Mouse (Mus musculus): ENCODE data around the gene Helz. TPM values are rescaled to one million over a fixed set of nuclear protein-coding genes. Genes with fewer than 3 reads are reported as not detected.
"Not testable (repeated sequence)": the region's sequence is repeated elsewhere in the genome, so short reads cannot be mapped to it uniquely, and the experiment has no call there.

Gene Helz
- polyA plus RNA-seq, 1 experiment from 2014 or later, result 15.7 TPM

GRCm38 (mm10) chr11:107584660-107585451 lies 37.1 kb downstream of the Helz start:
- Histone ChIP-seq H3K9me3 (no peaks in the 10 kb centered on the region), H3K4me2 (no peak overlapping the region), H3K4me3 (no peak overlapping the region), H3K36me3 (peaks cover 31% of the 10 kb centered on the region), H3K27me3 (no peaks in the 10 kb centered on the region), H3K27ac (replicated peaks) (no peak overlapping the region), H3K4me1 (replicated peaks) (peaks cover 11% of the 10 kb centered on the region; the same call in 1 of the 2 replicates), H3K9ac (no peak overlapping the region)
- WGBS, result 51% methylated on average over 12 of the region's 12 CpGs
- no peak for ATAC-seq (ENCODE audit: low read depth)

DNA sequence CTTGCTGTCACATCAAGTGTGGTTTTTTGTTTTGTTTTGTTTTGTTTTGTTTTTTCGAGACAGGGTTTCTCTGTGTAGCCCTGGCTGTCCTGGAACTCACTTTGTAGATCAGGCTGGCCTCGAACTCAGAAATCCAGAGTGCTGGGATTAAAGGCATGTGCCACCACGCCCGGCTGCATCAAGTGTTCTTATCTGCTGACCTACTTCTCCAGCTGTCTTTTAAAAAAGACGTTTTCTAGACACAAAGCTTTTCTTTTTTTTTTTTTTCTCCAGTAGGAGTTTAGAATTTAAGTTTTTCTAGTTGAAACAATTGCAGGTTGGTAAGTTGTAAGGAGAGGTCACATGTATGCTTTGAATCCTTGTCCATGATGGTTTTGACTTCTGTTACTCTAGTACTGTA lies 38.4 kb downstream of the Helz start:
- not testable (repeated sequence) for H3K4me2 ChIP-seq; H3K9me3 ChIP-seq; H3K9ac ChIP-seq; H3K27me3 ChIP-seq; H3K4me3 ChIP-seq; H3K27ac ChIP-seq (replicated peaks); ATAC-seq (ENCODE audit: low read depth)
- Histone ChIP-seq H3K36me3 (peaks cover 21% of the 10 kb centered on the region), H3K4me1 (replicated peaks) (peaks cover 11% of the 10 kb centered on the region; the same call in 1 of the 2 replicates)
- 91% methylated on average over 5 of the region's 5 CpGs for WGBS

DNA sequence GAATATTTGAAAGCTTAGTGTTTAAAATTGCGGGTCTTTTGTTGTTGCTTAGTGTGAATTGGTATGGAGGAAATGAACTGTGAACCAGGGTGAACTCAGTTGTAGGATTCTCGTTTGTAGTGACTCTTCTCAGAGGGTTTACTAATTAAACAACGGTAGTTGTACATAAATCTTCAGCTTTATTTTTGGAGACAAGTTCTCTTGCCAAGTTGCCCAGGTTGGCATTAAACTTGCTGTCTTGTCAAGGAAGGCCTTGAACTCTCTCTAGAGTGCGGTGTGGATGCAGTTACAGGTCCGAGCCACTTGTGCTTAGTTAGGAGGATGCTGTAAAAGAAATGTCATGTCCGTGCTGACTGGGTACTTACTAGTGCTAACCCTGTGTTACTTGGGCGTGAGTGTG lies 39.4 kb downstream of the Helz start:
- Histone ChIP-seq H3K4me1 (replicated peaks) (peaks cover 11% of the 10 kb centered on the region; the same call in 1 of the 2 replicates), H3K9ac (no peak overlapping the region), H3K4me2 (no peak overlapping the region), H3K4me3 (no peak overlapping the region), H3K27ac (replicated peaks) (no peak overlapping the region), H3K36me3 (peaks cover 18% of the 10 kb centered on the region), H3K27me3 (no peaks in the 10 kb centered on the region), H3K9me3 (no peaks in the 10 kb centered on the region)
- no peak for ATAC-seq (ENCODE audit: low read depth)
- WGBS, result 89% methylated on average over 7 of the region's 7 CpGs

- Histone ChIP-seq H3K4me2 (no peak overlapping the region), H3K4me1 (replicated peaks) (no peaks in the 10 kb centered on the region), H3K9ac (no peak overlapping the region), H3K9me3 (no peaks in the 10 kb centered on the region), H3K4me3 (no peak overlapping the region), H3K36me3 (peaks cover 54% of the 10 kb centered on the region), H3K27ac (replicated peaks) (no peak overlapping the region), H3K27me3 (no peaks in the 10 kb centered on the region)
- WGBS, result 95% methylated on average over 5 of the region's 5 CpGs
- ATAC-seq (ENCODE audit: low read depth), result no peak
These were observed 44.8 kb downstream of the Helz start for GRCm38 (mm10) chr11:107592575-107592974.

DNA sequence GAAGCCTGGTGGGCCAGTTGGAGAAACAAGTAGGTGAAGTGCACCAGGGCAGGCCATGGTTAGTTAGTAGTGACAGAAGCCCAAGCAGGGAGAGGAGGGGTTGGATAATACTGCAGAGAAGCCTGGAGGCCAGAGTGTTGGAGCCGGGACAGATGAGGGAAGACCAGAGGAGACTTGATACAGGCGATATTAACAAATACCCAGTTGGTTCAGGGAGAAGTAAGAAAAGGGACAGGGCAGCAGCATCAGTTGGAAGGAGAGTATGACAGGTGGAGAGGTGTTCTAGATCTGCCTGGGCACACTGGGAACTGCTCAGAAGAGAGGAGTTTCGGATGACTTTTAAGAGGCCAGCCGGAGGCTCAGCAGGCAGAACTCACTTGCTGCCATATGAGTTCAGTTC lies 49.7 kb downstream of the Helz start:
- Histone ChIP-seq H3K27me3 (no peaks in the 10 kb centered on the region), H3K27ac (replicated peaks) (no peak overlapping the region), H3K4me1 (replicated peaks) (no peaks in the 10 kb centered on the region), H3K4me2 (no peak overlapping the region), H3K36me3 (peaks cover 68% of the 10 kb centered on the region), H3K9me3 (no peaks in the 10 kb centered on the region), H3K9ac (no peak overlapping the region), H3K4me3 (no peak overlapping the region)
- no peak for ATAC-seq (ENCODE audit: low read depth)
- 92% methylated on average over 4 of the region's 4 CpGs for WGBS

GRCm38 (mm10) chr11:107605694-107606093 lies 58.0 kb downstream of the Helz start:
- 83% methylated on average over 7 of the region's 7 CpGs for WGBS
- no peak for ATAC-seq (ENCODE audit: low read depth)

DNA sequence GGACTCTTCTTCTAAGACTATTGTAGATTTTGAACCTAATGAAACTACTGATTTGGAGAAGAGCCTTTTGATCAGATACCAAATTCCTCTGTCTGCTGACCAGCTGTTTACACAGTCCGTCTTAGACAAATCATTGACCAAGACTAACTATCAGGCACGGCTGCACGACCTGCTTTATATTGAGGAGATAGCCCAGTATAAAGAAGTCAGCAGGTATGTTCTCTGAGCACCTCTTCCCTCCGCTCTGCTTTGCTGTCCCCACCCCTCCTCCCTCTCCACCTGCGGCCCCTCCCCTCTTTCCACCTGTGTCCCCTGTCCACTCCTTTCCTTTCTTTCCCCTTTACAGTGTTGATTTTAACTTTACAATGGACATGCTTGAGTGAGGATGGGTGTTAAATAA lies 66.2 kb downstream of the Helz start:
- Histone ChIP-seq H3K9ac (no peak overlapping the region), H3K4me1 (replicated peaks) (no peaks in the 10 kb centered on the region), H3K4me3 (no peak overlapping the region), H3K4me2 (no peak overlapping the region), H3K27ac (replicated peaks) (no peak overlapping the region), H3K9me3 (no peaks in the 10 kb centered on the region), H3K36me3 (peaks cover 21% of the 10 kb centered on the region), H3K27me3 (no peaks in the 10 kb centered on the region)
- 96% methylated on average over 5 of the region's 5 CpGs for WGBS
- no peak for ATAC-seq (ENCODE audit: low read depth)

More at GRCm38 (mm10) chr11:107605694-107606093, 58.0 kb downstream of the Helz start:
- no peak overlapping the region for H3K4me2 ChIP-seq
- no peaks in the 10 kb centered on the region for H3K27me3 ChIP-seq
- H3K36me3 ChIP-seq, result peaks cover 42% of the 10 kb centered on the region
- H3K4me3 ChIP-seq, result no peak overlapping the region
- no peak overlapping the region for H3K27ac ChIP-seq (replicated peaks)
- no peak overlapping the region for H3K9ac ChIP-seq
- H3K4me1 ChIP-seq (replicated peaks), result no peaks in the 10 kb centered on the region
- H3K9me3 ChIP-seq, result no peaks in the 10 kb centered on the region

- Histone ChIP-seq H3K4me1 (replicated peaks) (no peaks in the 10 kb centered on the region), H3K36me3 (peaks cover 39% of the 10 kb centered on the region), H3K4me2 (no peak overlapping the region), H3K9me3 (no peaks in the 10 kb centered on the region), H3K4me3 (no peak overlapping the region), H3K27me3 (no peaks in the 10 kb centered on the region), H3K9ac (no peak overlapping the region), H3K27ac (replicated peaks) (no peak overlapping the region)
- ATAC-seq (ENCODE audit: low read depth), result no peak
- 88% methylated on average over 4 of the region's 5 CpGs for WGBS
These were observed 68.0 kb downstream of the Helz start for GRCm38 (mm10) chr11:107615696-107616095.

- Histone ChIP-seq H3K4me3 (no peak overlapping the region), H3K27ac (replicated peaks) (no peak overlapping the region), H3K9me3 (no peaks in the 10 kb centered on the region), H3K36me3 (peaks cover 49% of the 10 kb centered on the region), H3K4me1 (replicated peaks) (no peaks in the 10 kb centered on the region), H3K27me3 (no peaks in the 10 kb centered on the region), H3K4me2 (no peak overlapping the region), H3K9ac (no peak overlapping the region)
- WGBS, result 37% methylated on average over 5 of the region's 5 CpGs
- no peak for ATAC-seq (ENCODE audit: low read depth)
These were observed 70.2 kb downstream of the Helz start for GRCm38 (mm10) chr11:107617976-107618375.

DNA sequence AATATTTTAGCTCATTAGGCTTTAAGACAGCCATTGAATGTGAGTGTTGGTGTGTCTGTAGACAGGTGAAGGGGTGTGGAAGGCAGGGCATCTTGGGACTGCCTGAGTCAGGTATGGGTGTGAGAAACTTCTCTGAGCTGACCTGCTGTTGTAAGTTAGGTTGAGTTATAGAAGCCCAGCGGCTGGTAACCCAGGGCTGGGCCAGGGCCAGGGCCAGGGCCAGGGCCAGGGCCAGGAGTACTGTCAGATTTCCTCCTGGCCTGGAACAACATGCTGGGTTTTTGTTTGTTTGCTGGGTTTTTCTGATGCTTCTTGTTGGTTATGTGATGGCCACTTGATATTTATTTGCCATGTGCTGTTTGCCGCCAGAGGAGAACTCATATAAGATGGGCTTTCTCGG lies 76.9 kb downstream of the Helz start:
- H3K27me3 ChIP-seq, result no peaks in the 10 kb centered on the region
- no peak overlapping the region for H3K4me2 ChIP-seq
- H3K4me3 ChIP-seq, result no peak overlapping the region
- no peaks in the 10 kb centered on the region for H3K4me1 ChIP-seq (replicated peaks)
- peaks cover 38% of the 10 kb centered on the region for H3K36me3 ChIP-seq
- ATAC-seq (ENCODE audit: low read depth), result no peak
- no peak overlapping the region for H3K27ac ChIP-seq (replicated peaks)
- no peak overlapping the region for H3K9ac ChIP-seq
- 96% methylated on average over 3 of the region's 3 CpGs for WGBS
- H3K9me3 ChIP-seq, result no peaks in the 10 kb centered on the region

DNA sequence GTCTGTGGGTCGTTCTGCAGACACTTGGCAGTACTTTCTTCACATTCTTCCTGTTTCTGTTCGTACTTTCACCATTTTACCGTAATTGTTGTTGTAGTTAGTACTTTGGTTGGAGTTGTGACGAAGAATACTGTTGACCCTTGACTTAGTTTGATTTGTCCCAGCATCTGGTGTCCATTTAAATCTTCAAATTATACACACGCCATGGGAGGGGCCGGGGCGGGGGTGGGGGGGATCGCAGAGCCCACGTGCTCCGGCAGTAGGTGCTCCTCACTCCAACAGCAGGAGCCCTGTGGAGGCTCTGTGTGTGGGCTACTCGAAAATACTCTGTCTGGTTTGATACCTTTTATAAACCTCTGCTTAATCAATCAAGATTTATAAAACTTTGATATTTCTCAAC lies 78.0 kb downstream of the Helz start:
- Histone ChIP-seq H3K27ac (replicated peaks) (no peak overlapping the region), H3K4me3 (no peak overlapping the region), H3K9me3 (no peaks in the 10 kb centered on the region), H3K9ac (no peak overlapping the region), H3K4me1 (replicated peaks) (no peaks in the 10 kb centered on the region), H3K27me3 (no peaks in the 10 kb centered on the region), H3K4me2 (no peak overlapping the region), H3K36me3 (peaks cover 27% of the 10 kb centered on the region)
- 84% methylated on average over 11 of the region's 11 CpGs for WGBS
- ATAC-seq (ENCODE audit: low read depth), result no peak

GRCm38 (mm10) chr11:107629504-107629903 lies 81.8 kb downstream of the Helz start:
- Histone ChIP-seq H3K4me1 (replicated peaks) (no peaks in the 10 kb centered on the region), H3K36me3 (peaks cover 32% of the 10 kb centered on the region), H3K9me3 (no peaks in the 10 kb centered on the region), H3K4me2 (no peak overlapping the region), H3K27me3 (no peaks in the 10 kb centered on the region), H3K4me3 (no peak overlapping the region), H3K27ac (replicated peaks) (no peak overlapping the region), H3K9ac (no peak overlapping the region)
- peak; percentile 84; the same call in 1 of the 2 replicates for ATAC-seq (ENCODE audit: low read depth)
- 31% methylated on average over 4 of the region's 4 CpGs for WGBS

- Histone ChIP-seq H3K4me1 (replicated peaks) (no peaks in the 10 kb centered on the region), H3K9ac (no peak overlapping the region), H3K36me3 (peaks cover 36% of the 10 kb centered on the region), H3K9me3 (no peaks in the 10 kb centered on the region), H3K27ac (replicated peaks) (no peak overlapping the region), H3K4me3 (no peak overlapping the region), H3K4me2 (no peak overlapping the region), H3K27me3 (no peaks in the 10 kb centered on the region)
- WGBS, result 86% methylated on average over 8 of the region's 8 CpGs
- no peak for ATAC-seq (ENCODE audit: low read depth)
These were observed 82.2 kb downstream of the Helz start for GRCm38 (mm10) chr11:107629951-107630350.

Data from neural tube, embryonic 13.5 days (tissue).